Mouse (Mus musculus): ENCODE data around the gene Slc16a2.

- TF ChIP-seq USF2 (IDR thresholded peaks at IDR 0.05; ENCODE audit: borderline replicate concordance in 1 of 2, insufficient read depth in 1 of 2, low read depth in 1 of 2, low read length in 2 of 2) (no peak), GATA1 (IDR thresholded peaks at IDR 0.05; ENCODE audit: low read depth, low read length) (no peak), POLR2A (IDR thresholded peaks at IDR 0.05; ENCODE audit: control insufficient read depth in 1 of 2, insufficient read depth in 1 of 2, low read depth in 1 of 2, low read length in 2 of 2, poor library complexity in 1 of 2) (no peak), EP300 (IDR thresholded peaks at IDR 0.05; ENCODE audit: low read depth in 1 of 2, low read length in 2 of 2) (no peak), E2F4 (IDR thresholded peaks at IDR 0.05; ENCODE audit: borderline replicate concordance, low read depth, low read length) (no peak), POLR2AphosphoS5 (IDR thresholded peaks at IDR 0.05; ENCODE audit: borderline replicate concordance, low read depth, low read length) (no peak), NRF1 (IDR thresholded peaks at IDR 0.05; ENCODE audit: insufficient read depth, low read depth, low read length, poor library complexity, severe bottlenecking) (no peak), TCF12 (IDR thresholded peaks at IDR 0.05; ENCODE audit: low read depth, low read length) (no peak), UBTF (IDR thresholded peaks at IDR 0.05; ENCODE audit: borderline replicate concordance, insufficient read depth, low read depth, low read length) (no peak), ETS1 (IDR thresholded peaks at IDR 0.05; ENCODE audit: low read depth, low read length) (no peak)
Observed at GRCm38 (mm10) chrX:103708592-103708991, 113.2 kb downstream of the Slc16a2 start.

All from MEL (cell line).